Mouse (Mus musculus) testis, adult 2 months (tissue): ENCODE results near the gene Pafah2. TPM values are rescaled to one million over a fixed set of nuclear protein-coding genes. Genes with fewer than 3 reads are reported as not detected.
A peak's percentile ranks its signal among the peaks of the same experiment; 100 is the strongest.

ENCODE experiments used
- H3K27ac ChIP-seq: fragments of 200-500 bp; 2 replicates; pipeline ENCODE4 v1.5.1; 2012; ENCODE audit warnings: low read depth, low read length; ENCODE audit not compliant: control insufficient read depth, insufficient read depth
- H3K27me3 ChIP-seq: fragments of 200-500 bp; 2 replicates; pipeline ENCODE4 v1.6.1; 2012; ENCODE audit warnings: mild to moderate bottlenecking, low read length, moderate library complexity; ENCODE audit not compliant: control insufficient read depth, insufficient read depth
- H3K36me3 ChIP-seq: fragments of 200-500 bp; 2 replicates; pipeline ENCODE4 v1.6.1; 2012; ENCODE audit warnings: mild to moderate bottlenecking, low read length; ENCODE audit not compliant: control insufficient read depth, insufficient read depth
- H3K4me1 ChIP-seq: fragments of 200-500 bp; 2 replicates; pipeline ENCODE4 v1.6.1; 2012; ENCODE audit warnings: low read length; ENCODE audit not compliant: control insufficient read depth, insufficient read depth
- H3K4me3 ChIP-seq: fragments of 200-500 bp; 2 replicates; pipeline ENCODE4 v1.5.1; 2012; ENCODE audit warnings: low read depth, mild to moderate bottlenecking, low read length, moderate library complexity, mixed read lengths; ENCODE audit not compliant: control insufficient read depth
- CTCF ChIP-seq: fragments of 200-500 bp; IDR thresholded peaks from 2 replicates; pipeline ENCODE4 v1.5.1; 2012; ENCODE audit warnings: low read depth, mild to moderate bottlenecking, inconsistent platforms, low read length, moderate library complexity; ENCODE audit not compliant: control insufficient read depth, insufficient read depth, insufficient replicate concordance
- POLR2A ChIP-seq: fragments of 200-500 bp; IDR thresholded peaks from 2 replicates; pipeline ENCODE4 v1.6.1; 2012; ENCODE audit warnings: low read depth, mild to moderate bottlenecking, inconsistent platforms, low read length, moderate library complexity; ENCODE audit not compliant: control insufficient read depth
- polyA plus RNA-seq: library from polyadenylated mRNA; depleted of rRNA; stranded (reverse); fragments of >200 nt; gene quantifications from 2 replicates; pipeline ENCODE4 v1.2.3, GENCODE M21; 2012

Gene Pafah2
- polyA plus RNA-seq, 1 experiment = 37.2 TPM

DNA sequence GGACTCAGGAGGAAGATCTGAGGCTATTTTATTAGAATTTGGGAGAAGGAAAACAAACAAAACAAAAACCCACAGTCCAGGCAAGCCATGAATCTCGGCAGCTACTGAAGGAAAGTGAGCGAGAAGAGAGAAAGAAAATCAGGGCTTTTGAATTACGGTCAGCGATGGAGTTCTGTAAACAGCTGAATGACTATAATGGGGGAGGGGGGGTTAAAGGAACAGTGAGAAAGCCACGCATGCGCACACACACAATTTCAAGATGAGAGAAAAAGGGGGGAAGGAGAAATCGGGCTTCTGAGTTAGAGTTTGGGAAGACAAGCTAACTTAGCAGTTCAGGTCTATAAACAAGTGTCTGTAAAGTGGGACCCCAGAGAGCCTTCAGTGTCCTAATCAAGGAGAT lies 43.2 kb upstream of the Pafah2 start:
- H3K27me3 ChIP-seq = no peaks in the 10 kb centered on the region
- H3K4me3 ChIP-seq = no peak overlapping the region
- TF ChIP-seq POLR2A = no peak
- no peak for TF ChIP-seq CTCF
- no peaks in the 10 kb centered on the region for H3K36me3 ChIP-seq
- H3K27ac ChIP-seq = no peak overlapping the region
- H3K4me1 ChIP-seq = peaks cover 18% of the 10 kb centered on the region

DNA sequence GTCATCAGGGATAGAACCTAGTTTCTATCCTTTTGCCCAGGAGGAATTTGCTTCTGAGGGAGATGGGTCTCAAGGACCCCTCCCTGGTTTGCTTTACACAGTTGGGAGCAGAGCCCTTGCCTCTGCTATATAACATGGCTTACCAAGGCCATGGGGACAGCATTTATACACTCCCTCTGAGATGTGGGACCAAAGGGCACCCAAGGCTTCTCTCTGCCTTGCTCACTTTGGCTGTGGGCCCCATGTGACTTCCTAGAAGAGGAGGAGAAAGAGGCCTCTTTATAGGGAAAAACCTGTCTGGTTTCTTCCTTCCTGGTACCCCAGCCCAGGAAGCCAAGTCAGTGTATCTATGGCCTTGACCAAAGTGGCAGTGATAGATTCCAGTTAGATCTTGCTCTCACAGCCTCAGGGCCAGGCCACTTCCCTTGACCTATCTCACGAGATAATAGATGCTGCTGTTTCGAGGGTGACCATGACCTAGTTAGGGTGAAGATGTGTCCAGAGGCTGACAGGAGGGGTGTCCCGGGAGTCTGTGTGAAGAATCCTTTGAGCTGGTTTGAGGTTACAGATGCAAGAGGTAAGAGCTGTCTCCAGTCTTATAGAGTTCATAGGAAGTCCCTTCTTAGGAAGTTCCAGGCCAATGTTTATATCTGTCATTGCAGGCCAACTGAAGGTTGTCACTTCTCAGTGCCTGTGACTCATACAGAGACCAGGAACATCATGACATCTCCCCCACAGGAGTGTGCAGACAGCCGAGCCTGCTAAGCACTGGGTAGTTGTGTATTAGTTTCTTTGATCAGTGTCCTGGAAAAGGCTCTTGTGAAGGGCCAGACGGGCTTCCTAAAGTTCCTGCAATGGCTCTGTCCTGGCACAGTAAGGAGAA lies 42.4 kb upstream of the Pafah2 start:
- Histone ChIP-seq H3K36me3 (no peaks in the 10 kb centered on the region), H3K4me3 (no peak overlapping the region), H3K4me1 (peaks cover 18% of the 10 kb centered on the region), H3K27me3 (no peaks in the 10 kb centered on the region), H3K27ac (no peak overlapping the region)
- TF ChIP-seq CTCF (no peak), POLR2A (no peak)

DNA sequence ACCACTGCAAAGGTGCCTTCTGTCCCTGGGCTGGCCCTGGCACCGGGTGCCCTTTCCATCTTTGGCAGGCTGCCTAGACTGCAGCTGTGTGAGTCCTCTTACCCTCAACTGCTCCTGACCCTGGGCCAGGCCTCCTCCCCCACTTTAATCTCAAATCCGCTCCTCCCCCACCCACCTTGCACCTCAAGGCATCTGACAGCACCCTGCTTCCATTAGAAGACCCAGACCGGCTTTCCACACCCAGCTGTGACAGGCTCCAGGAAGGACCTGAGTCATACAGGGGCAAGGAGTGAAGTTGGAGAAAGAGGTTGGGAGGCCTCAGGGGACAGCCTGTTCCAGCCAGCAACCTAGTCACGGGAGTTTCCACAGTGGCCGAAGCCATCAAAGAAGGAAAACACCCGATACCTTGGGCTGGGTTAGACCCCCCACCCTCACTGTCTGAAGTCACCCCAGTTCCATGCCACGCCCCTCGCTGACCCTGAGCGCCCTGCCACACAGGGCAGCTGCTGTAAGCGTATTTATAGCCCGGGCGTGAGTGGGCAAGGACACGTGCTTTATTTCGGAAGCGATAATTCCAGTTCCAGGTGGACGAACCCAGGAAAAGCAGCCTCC lies 40.2 kb upstream of the Pafah2 start:
- Histone ChIP-seq H3K4me1 (peaks cover 14% of the 10 kb centered on the region), H3K4me3 (no peak overlapping the region), H3K36me3 (no peaks in the 10 kb centered on the region), H3K27ac (peak overlapping the region; percentile 23; the same call in 1 of the 2 replicates), H3K27me3 (no peaks in the 10 kb centered on the region)
- no peak for TF ChIP-seq CTCF
- TF ChIP-seq POLR2A = no peak

DNA sequence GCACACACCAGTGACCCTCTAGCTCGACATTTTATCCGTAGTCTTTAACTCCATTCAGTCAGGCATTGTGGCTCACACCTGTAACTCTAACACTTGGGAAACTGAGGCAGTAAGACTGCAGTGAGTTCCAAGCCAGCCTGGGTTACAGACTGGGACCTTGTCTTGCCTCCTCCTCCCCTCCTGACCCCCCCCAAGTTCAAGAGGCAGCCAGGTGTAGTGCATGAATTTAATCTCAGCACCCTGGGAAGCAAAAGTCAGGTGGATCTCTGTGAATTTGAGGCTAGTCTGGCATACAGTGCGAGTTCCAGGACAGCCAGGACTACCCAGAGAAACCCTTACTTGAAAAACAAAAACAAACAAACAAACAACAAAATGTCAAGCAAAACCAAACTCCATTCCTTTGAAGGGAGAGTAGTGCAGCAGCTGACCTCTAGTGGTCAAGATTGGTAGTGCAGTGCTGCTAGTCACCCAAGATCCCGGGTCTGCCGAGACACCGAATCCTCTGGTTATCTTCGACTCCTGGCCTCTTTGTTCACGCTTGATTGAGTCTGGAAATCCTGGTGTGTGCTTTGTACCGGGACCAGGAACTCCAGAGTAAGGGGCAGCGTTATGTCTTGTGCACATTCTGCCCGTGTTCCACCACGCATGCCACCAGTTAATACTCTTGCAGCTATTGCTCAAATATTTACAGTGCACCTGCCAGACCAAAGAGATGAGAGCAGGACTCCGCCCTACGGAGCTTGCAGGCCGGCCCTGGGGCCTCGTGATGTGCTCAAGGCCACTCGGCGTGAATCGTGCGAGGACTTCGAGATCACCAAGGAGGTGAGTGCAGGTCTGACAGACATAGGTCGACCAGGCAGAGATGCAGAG lies 39.3 kb upstream of the Pafah2 start:
- no peaks in the 10 kb centered on the region for H3K36me3 ChIP-seq
- H3K4me1 ChIP-seq = peaks cover 14% of the 10 kb centered on the region
- peak overlapping the region; percentile 32 for H3K27ac ChIP-seq
- TF ChIP-seq POLR2A (no peak; the same call in 1 of the 2 replicates), CTCF (peak; percentile 97)
- no peaks in the 10 kb centered on the region for H3K27me3 ChIP-seq
- peak overlapping the region; percentile 32 for H3K4me3 ChIP-seq

DNA sequence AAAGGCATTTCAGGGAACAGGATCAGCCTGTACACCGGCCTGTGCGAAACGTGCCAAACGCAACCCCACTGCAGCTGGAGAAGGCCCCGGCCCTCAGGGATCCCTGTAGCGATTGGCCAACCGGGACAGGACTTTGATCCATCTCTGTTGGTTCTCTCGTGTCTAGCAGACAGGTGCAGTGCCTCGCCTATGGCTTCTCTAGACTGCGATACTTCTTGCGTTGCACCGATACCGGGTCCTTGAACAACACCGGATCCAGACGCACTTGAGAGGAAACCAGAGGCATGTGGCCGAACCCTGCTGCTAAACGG lies 38.7 kb upstream of the Pafah2 start:
- no peaks in the 10 kb centered on the region for H3K27me3 ChIP-seq
- H3K4me3 ChIP-seq = peak overlapping the region; percentile 32
- TF ChIP-seq POLR2A (no peak), CTCF (no peak)
- no peak overlapping the region for H3K27ac ChIP-seq
- H3K36me3 ChIP-seq = no peaks in the 10 kb centered on the region
- peaks cover 14% of the 10 kb centered on the region for H3K4me1 ChIP-seq

DNA sequence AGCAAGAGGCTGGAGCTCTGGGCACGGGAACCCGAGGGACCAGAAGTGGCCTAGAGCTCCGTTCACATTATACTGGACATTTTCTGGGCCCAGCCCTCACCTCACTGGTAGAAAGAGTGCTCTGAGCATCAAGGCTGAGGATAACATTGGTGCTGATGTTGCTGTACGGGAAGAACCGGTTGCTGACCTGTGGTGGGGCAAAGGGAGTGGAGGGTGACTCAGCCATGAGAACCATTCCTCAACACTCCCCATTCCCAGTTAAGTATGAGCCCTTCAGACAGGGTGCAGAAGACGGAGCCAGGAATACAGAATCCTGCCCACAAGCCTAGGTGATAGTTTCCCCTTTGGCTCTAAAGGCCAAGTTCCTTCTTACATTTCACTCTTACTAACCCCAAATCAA lies 36.5 kb upstream of the Pafah2 start:
- Histone ChIP-seq H3K4me3 (no peak overlapping the region), H3K27me3 (no peaks in the 10 kb centered on the region)
- TF ChIP-seq CTCF (no peak), POLR2A (no peak)

DNA sequence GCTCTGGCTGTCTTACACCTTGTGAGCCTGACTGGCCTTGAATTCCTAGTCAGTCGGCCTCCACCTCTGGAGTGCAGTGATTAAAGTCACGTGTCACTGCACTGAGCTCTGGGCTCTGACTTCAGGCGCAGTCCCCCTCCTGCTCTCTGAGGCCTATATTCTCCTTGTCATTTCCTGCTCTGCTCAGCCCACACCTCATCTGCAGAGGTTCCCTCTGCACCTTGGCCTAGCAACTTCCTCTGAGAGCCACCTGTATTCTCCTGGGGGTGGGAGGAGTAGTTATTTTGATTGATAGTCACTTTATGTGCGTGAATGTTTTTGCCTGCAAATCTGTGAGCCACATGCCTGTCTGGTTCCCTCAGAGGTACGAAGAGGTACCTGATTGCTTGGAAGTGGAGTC lies 34.9 kb upstream of the Pafah2 start:
- Histone ChIP-seq H3K4me1 (peaks cover 13% of the 10 kb centered on the region), H3K27ac (no peak overlapping the region), H3K4me3 (no peak overlapping the region), H3K36me3 (no peaks in the 10 kb centered on the region), H3K27me3 (no peaks in the 10 kb centered on the region)
- TF ChIP-seq CTCF = no peak
- TF ChIP-seq POLR2A = no peak

More for the DNA sequence above, 36.5 kb upstream of the Pafah2 start:
- Histone ChIP-seq H3K36me3 (no peaks in the 10 kb centered on the region), H3K4me1 (peaks cover 13% of the 10 kb centered on the region), H3K27ac (no peak overlapping the region)
